Mouse (Mus musculus) liver, embryonic 11.5 days (tissue): ENCODE results near the gene Zfp273. TPM values are rescaled to one million over a fixed set of nuclear protein-coding genes. Genes with fewer than 3 reads are reported as not detected.
"Not testable (repeated sequence)": the region's sequence is repeated elsewhere in the genome, so short reads cannot be mapped to it uniquely, and the experiment has no call there.

Experiments
- ATAC-seq: fragments of 200-750 bp; cut with Nextera tagmentation; replicated peaks from 2 replicates; pipeline ENCODE4 v1.8.0; 2017; ENCODE audit warnings: moderate number of reproducible peaks, mild to moderate bottlenecking, moderate TSS enrichment, moderate library complexity; ENCODE audit not compliant: low FRiP score
- DNase-seq: peaks from one replicate; pipeline ENCODE4 v3.0.0-alpha.2; 2017; ENCODE audit warnings: low spot score
- H3K27ac ChIP-seq: fragments of 300-500 bp; sonication (generic); 2 replicates; pipeline ENCODE4 v1.5.1; 2014; ENCODE audit warnings: mild to moderate bottlenecking, low read depth, low read length, control low read depth
- H3K27me3 ChIP-seq: fragments of 300-500 bp; sonication (generic); replicated peaks from 2 replicates; pipeline ENCODE4 v1.6.1; 2014; ENCODE audit warnings: low read length, mixed read lengths; ENCODE audit not compliant: control insufficient read depth, insufficient read depth
- H3K36me3 ChIP-seq: fragments of 300-500 bp; sonication (generic); 2 replicates; pipeline ENCODE4 v1.6.1; 2014; ENCODE audit warnings: mild to moderate bottlenecking, low read length, moderate library complexity, mixed read lengths; ENCODE audit not compliant: control insufficient read depth, insufficient read depth
- H3K4me1 ChIP-seq: fragments of 300-500 bp; sonication (generic); replicated peaks from 2 replicates; pipeline ENCODE4 v1.6.1; 2014; ENCODE audit warnings: low read length, mixed read lengths; ENCODE audit not compliant: control insufficient read depth, insufficient read depth
- H3K4me2 ChIP-seq: fragments of 300-500 bp; sonication (generic); 2 replicates; pipeline ENCODE4 v1.6.1; 2014; ENCODE audit warnings: mild to moderate bottlenecking, control low read depth, moderate library complexity
- H3K4me3 ChIP-seq: fragments of 300-500 bp; sonication (generic); 2 replicates; pipeline ENCODE4 v1.5.1; 2014; ENCODE audit warnings: low read depth, low read length, control low read depth
- H3K9ac ChIP-seq: fragments of 300-500 bp; sonication (generic); 2 replicates; pipeline ENCODE4 v1.6.1; 2014; ENCODE audit warnings: low read depth, low read length, control low read depth
- H3K9me3 ChIP-seq: fragments of 300-500 bp; sonication (generic); 2 replicates; pipeline ENCODE4 v1.6.1; 2016; ENCODE audit warnings: low read length, inconsistent platforms, mixed read lengths; ENCODE audit not compliant: control insufficient read depth
- WGBS: fragments of 180-500 bp; shearing (Covaris S2); extraction: QIAGEN DNeasy Blood & Tissue Kit; methylation state at CpG from one replicate; pipeline ENCODE4 v1.1.7; 2014; 5-methylcytosine and 5-hydroxymethylcytosine counted together
- polyA plus RNA-seq: library from polyadenylated mRNA; unstranded; fragments of >200 nt; fragmentation: Nextera tagmentation; extraction: Ambion mirVana; gene quantifications from 2 replicates; pipeline ENCODE4 v1.2.1, GENCODE M21; 2014

Gene Zfp273
- polyA plus RNA-seq, 1 experiment from 2014 or later: 4.0 TPM

DNA sequence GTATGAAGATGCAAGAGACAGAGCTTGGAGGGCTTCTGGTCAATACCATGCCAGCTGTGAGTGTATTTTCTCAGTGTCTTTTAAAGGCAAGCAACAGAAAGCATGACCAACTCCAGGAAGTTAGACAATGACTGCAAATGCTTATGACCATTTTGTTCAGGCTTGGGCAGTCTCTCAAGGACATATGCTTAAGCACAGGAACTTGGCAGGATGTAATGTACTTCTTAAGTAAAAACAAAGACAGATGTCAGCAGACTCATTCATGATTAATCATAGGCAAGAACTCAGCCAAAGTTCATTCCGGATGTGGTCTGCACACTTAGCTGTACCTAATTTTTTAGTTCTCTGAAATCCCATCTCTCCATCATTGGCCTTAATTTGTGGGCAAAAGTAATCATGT is 5.1 kb downstream of the Zfp273 start:
- ATAC-seq (no peak), DNase-seq (no peak)
- Histone ChIP-seq H3K36me3 (peaks cover 4% of the 10 kb centered on the region; the same call in 1 of the 2 replicates), H3K9ac (no peak overlapping the region), H3K4me1 (no peaks in the 10 kb centered on the region), H3K9me3 (no peaks in the 10 kb centered on the region), H3K27me3 (no peaks in the 10 kb centered on the region), H3K4me3 (no peak overlapping the region), H3K27ac (no peak overlapping the region), H3K4me2 (no peak overlapping the region)
- 94% methylated on average over 1 of the region's 1 CpGs for WGBS

DNA sequence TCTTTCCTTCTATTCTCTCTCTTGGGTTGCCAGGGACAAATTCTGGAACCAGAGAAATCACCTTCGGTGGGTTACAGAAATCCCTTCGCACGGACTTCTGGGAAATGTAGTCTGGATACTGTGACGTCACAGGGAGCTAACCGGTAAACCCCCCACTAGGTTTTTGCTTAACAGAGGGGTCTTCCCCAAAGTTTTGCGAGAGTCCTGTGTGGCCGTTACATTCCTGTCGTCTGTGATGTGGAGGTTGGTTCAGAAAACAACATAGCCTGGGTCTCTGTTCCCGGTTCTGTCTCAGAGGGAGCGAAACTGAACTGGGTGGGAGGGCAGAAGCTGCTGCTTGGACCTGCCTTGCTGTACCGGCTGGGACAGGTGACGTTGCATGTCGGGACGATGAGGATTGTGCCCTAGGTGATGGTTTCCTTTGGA is 17.4 kb downstream of the Zfp273 start, which contains the start of gene Gm10037:
Gene Gm10037, plus strand, starts transcription at position 196 of the 426 bp plus-strand sequence.
- peak; percentile 80 for ATAC-seq
- peak; percentile 70 for DNase-seq
- WGBS: 4% methylated on average over 14 of the region's 14 CpGs

DNA sequence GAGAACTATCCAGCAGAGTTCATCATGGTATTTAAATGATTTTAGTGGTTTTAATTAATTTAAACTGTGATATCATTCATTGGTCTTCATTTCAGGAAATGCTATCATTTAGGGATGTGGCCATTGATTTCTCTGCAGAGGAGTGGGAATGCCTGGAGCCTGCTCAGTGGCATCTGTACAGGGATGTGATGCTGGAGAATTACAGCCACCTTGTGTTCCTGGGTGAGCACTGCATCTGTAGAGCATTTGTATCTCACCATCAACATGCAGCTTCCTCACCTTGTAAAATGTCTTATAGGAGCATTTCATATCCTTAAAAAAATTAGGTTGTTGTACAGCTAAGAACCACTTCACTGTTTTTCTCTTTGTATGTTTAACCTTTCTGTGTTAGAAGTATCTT is 19.6 kb downstream of the Zfp273 start:
- not testable (repeated sequence) for H3K36me3 ChIP-seq, H3K9me3 ChIP-seq, H3K4me1 ChIP-seq, H3K27ac ChIP-seq, H3K4me2 ChIP-seq, DNase-seq, ATAC-seq, H3K9ac ChIP-seq, H3K4me3 ChIP-seq, H3K27me3 ChIP-seq

More for the DNA sequence above, 17.4 kb downstream of the Zfp273 start, which contains the start of gene Gm10037:
- Histone ChIP-seq H3K36me3 (peaks cover 5% of the 10 kb centered on the region; the same call in 1 of the 2 replicates), H3K27me3 (no peaks in the 10 kb centered on the region), H3K9ac (peak within 1 kb of the TSS; percentile 70), H3K4me3 (peak within 1 kb of the TSS; percentile 62), H3K4me2 (peak within 1 kb of the TSS; percentile 70), H3K9me3 (peaks cover 3% of the 10 kb centered on the region), H3K27ac (no peak within 1 kb of the TSS), H3K4me1 (no peaks in the 10 kb centered on the region)

DNA sequence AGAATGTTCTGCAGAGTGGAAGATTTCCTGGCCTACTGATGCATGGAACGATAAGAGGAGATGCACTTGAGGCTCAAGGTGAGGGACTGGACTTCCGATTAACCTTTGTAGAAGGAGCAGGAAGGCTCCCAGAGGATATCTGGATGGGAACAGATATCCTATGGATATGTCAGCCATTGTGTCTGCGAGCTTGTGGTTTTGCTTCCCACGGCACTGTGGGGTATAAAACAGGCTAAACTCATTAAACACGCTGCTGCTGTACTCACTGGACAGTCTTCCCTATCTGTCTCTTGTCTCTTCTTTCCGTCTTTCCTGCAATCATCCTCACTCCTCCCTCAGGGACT is 30.2 kb downstream of the Zfp273 start:
- 0 out of 2 replicates have a peak overlapping the region, but pooled peaks have one; percentile 41 for H3K4me3 ChIP-seq
- no peak overlapping the region for H3K9ac ChIP-seq
- 31% methylated on average over 6 of the region's 6 CpGs for WGBS
- no peaks in the 10 kb centered on the region for H3K27me3 ChIP-seq
- H3K9me3 ChIP-seq: no peaks in the 10 kb centered on the region
- no peaks in the 10 kb centered on the region for H3K4me1 ChIP-seq
- ATAC-seq: no peak
- H3K36me3 ChIP-seq: no peaks in the 10 kb centered on the region
- peak overlapping the region; percentile 61 for H3K4me2 ChIP-seq
- no peak overlapping the region for H3K27ac ChIP-seq
- DNase-seq: no peak

DNA sequence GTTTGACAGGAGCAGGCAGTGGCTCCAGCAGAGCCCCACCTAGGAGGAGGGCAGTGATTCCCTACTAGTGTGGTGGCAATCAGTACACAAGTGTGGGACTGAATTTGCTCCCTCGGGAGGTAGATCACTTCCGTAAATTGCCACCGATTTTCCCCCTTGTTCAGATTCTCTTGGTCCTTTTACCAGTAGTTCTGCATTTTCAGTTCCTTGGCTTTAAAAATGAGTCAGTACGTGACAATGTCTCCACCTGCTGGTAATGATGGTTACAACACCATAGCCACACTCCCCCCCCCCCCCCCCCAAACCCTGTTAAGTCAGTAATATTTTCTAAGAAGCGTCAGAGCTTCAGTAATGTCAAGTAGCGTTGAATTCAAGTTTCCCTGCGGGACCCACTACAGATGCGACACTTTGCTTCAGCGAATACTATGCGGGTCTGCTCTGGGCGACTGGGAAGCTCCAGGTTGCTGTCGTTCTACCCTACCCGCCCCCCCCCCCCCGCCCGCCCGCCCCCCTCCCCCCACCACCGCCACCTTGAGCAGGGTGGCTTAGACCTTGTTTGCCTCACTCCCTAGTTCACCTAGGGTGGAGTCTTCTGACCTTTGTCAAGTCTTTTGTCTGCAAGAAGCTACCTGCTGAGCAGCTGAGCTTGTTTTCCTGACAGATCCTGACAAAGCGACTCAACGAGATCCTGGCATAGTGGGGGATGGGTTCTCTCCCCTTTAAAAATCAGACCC is 30.7 kb downstream of the Zfp273 start:
- peak overlapping the region; percentile 41 for H3K4me3 ChIP-seq
- no peaks in the 10 kb centered on the region for H3K36me3 ChIP-seq
- 2% methylated on average over 15 of the region's 19 CpGs for WGBS
- H3K27ac ChIP-seq: no peak overlapping the region
- no peak overlapping the region for H3K9ac ChIP-seq
- H3K4me2 ChIP-seq: peak overlapping the region; percentile 61
- no peaks in the 10 kb centered on the region for H3K9me3 ChIP-seq
- DNase-seq (peak; percentile 48), ATAC-seq (peak; percentile 45; the same call in 1 of the 2 replicates)
- H3K27me3 ChIP-seq: no peaks in the 10 kb centered on the region
- no peaks in the 10 kb centered on the region for H3K4me1 ChIP-seq

DNA sequence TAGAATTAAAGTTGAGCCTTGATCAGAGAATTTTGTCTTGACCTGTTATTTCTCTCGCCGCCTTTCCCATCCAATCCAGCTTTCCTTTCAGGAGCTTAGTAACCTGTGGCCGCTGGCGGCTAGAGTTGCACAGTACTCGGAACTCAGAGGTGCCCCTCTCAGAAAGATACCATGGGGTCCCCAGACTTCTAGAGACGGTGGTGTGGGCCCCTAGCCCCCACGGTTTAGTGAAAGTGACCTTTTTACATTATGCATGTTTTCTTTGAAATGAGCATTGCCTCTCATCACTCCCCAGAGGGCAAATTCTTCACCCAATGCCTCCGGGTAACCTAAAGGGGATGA is 31.3 kb downstream of the Zfp273 start:
- 31% methylated on average over 8 of the region's 8 CpGs for WGBS
- ATAC-seq: no peak
- no peak overlapping the region for H3K9ac ChIP-seq
- no peak for DNase-seq
- H3K27ac ChIP-seq: no peak overlapping the region
- no peaks in the 10 kb centered on the region for H3K27me3 ChIP-seq
- no peaks in the 10 kb centered on the region for H3K36me3 ChIP-seq
- no peaks in the 10 kb centered on the region for H3K4me1 ChIP-seq
- H3K4me2 ChIP-seq: peak overlapping the region; percentile 61
- peak overlapping the region; percentile 41 for H3K4me3 ChIP-seq
- H3K9me3 ChIP-seq: no peaks in the 10 kb centered on the region

DNA sequence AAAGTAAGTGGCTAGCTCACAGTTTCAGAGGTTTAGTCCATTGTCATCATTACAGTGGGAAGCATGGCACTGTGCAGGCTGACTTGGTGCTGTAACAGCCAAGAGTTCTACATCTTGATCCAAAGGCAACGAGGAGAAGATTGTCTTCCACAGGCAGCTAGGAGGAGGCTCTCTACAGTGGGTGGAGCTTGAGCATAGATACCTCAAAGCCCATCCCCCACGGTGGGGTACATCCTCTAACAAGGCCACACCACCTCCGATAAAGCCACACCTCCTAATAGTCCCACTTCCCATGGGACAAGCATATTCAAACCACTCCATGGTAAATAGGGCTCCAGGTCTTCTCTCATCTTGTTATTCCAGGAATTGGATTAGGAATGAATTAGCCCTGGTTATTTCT is 36.8 kb downstream of the Zfp273 start:
- 71% methylated on average over 3 of the region's 3 CpGs for WGBS
- Histone ChIP-seq H3K4me1 (no peaks in the 10 kb centered on the region), H3K4me3 (no peak overlapping the region), H3K27ac (no peak overlapping the region), H3K36me3 (no peaks in the 10 kb centered on the region), H3K9me3 (no peaks in the 10 kb centered on the region), H3K4me2 (no peak overlapping the region), H3K27me3 (no peaks in the 10 kb centered on the region), H3K9ac (no peak overlapping the region)
- no peak for DNase-seq
- no peak for ATAC-seq

DNA sequence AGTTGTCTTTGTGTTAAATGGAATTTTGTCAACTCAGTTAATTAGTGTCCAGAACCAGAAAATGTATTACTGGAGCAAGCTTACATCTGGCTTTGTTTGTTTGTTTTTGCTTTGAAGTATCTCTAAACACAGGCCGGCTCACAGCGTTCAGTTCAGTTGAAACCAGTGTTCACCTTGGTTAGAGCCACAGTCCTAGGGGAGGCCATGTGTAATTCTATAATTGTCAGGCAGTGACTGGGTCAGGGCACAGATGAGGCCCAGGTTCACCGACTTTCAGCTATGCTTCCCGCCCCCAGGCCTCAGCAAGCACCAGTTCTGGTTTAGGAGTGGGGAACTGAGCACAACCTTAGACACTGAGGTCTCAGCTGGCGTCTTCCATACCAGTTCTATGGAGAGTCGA is 39.6 kb downstream of the Zfp273 start:
- Histone ChIP-seq H3K9ac (no peak overlapping the region), H3K27ac (no peak overlapping the region), H3K4me1 (no peaks in the 10 kb centered on the region), H3K36me3 (no peaks in the 10 kb centered on the region), H3K4me3 (no peak overlapping the region), H3K9me3 (no peaks in the 10 kb centered on the region), H3K27me3 (no peaks in the 10 kb centered on the region), H3K4me2 (no peak overlapping the region)
- WGBS: 79% methylated on average over 6 of the region's 6 CpGs
- DNase-seq: no peak
- ATAC-seq: no peak

DNA sequence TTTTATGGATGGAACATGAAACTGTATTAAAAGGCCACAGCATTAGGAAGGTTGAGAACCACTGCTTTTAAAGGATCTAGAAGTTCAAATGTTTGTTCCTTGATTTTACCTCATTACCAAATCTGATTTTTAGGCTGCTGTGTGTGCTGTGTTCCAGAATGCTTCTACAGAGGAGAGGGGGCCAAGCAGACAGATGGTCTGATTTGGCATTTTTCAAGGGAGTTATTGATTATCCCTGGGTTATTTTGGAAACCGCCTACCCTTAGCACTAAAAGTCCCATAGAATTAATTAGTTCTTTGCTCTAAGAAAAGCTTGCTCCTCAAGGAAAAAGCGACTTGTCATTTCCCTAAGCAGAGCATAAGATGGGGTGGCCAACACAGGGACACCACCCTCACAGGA is 40.4 kb downstream of the Zfp273 start:
- no peak for ATAC-seq
- WGBS: 78% methylated on average over 2 of the region's 2 CpGs
- no peak overlapping the region for H3K4me2 ChIP-seq
- DNase-seq: no peak
- H3K27ac ChIP-seq: no peak overlapping the region
- H3K36me3 ChIP-seq: no peaks in the 10 kb centered on the region
- H3K9me3 ChIP-seq: no peaks in the 10 kb centered on the region
- no peak overlapping the region for H3K9ac ChIP-seq
- no peak overlapping the region for H3K4me3 ChIP-seq
- H3K27me3 ChIP-seq: no peaks in the 10 kb centered on the region
- no peaks in the 10 kb centered on the region for H3K4me1 ChIP-seq
